Comparison of ENCODE assay signal across 11 mouse cellular contexts in the genomic region with DNA sequence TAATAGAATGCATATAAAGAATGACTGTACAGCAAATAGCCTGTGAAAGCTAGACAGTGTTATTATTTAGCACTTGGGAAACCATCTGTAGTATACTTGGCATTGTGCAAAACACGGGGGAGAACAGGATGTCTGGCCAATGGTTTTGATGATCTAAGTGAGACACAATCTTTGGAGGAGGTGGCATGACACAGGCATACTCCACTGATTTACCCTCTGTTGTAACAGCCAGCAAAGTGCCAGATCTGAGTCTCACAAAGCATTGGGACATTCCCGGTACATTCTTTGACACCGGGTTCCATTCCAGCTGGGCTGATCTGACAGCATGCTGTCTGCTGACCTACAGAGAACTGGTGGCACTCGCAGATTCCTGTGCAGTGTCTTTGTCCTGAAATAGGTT.
DNase-seq lines count a peak whose midpoint lies in the region; ATAC-seq lines count a peak whose summit lies in the region.
"Had no signal": no experiment of that assay in that cellular context is flagged by ENCODE, and none has a peak within 500 bp of the region (broad histone marks: within the 10 kb centered on the region; RNA-seq: fewer than 3 reads in every experiment).

No protein-coding gene starts in this region.

- DNase-seq in layer of hippocampus, adult 11-12 months (ENCODE audit: low spot score) = peak; percentile 43
- no peak for DNase-seq in layer of hippocampus, postnatal 25 days (ENCODE audit: extremely low spot score in 1 of 2, low spot score in 1 of 2)
- peak; percentile 77 for DNase-seq in cerebellum, adult 11-12 months
- peak; percentile 77 for DNase-seq in cerebellum, adult 9-11 months
- DNase-seq in layer of hippocampus, adult 9-11 months = peak; percentile 62
- DNase-seq in urinary bladder, postnatal 14 days (ENCODE audit: low spot score) = no peak
- DNase-seq: kidney, adult 8-10 months; thymus, postnatal 14 days had no signal

- no peaks in the 10 kb centered on the region for H3K27me3 ChIP-seq in liver, embryonic 12.5 days (replicated peaks)
- no peaks in the 10 kb centered on the region for H3K27me3 ChIP-seq in midbrain, embryonic 13.5 days
- H3K27me3 ChIP-seq: hindbrain, embryonic 13.5 days had no signal

- WGBS in liver, embryonic 12.5 days (ENCODE audit: insufficient replicate concordance) = 68% methylated on average over 4 of the region's 4 CpGs
- 81% methylated on average over 4 of the region's 4 CpGs for WGBS in midbrain, embryonic 13.5 days

- H3K27ac ChIP-seq in liver, embryonic 12.5 days = no peak overlapping the region
- H3K27ac ChIP-seq in midbrain, embryonic 13.5 days = no peak overlapping the region
- H3K27ac ChIP-seq: hindbrain, embryonic 13.5 days had no signal

- H3K36me3 ChIP-seq in liver, embryonic 12.5 days = no peaks in the 10 kb centered on the region
- H3K36me3 ChIP-seq in midbrain, embryonic 13.5 days = no peaks in the 10 kb centered on the region
- H3K36me3 ChIP-seq: hindbrain, embryonic 13.5 days had no signal

- no peaks in the 10 kb centered on the region for H3K4me1 ChIP-seq in liver, embryonic 12.5 days
- H3K4me1 ChIP-seq in midbrain, embryonic 13.5 days (replicated peaks) = no peaks in the 10 kb centered on the region
- H3K4me1 ChIP-seq: hindbrain, embryonic 13.5 days had no signal

- no peak overlapping the region for H3K4me3 ChIP-seq in liver, embryonic 12.5 days
- H3K4me3 ChIP-seq in midbrain, embryonic 13.5 days (replicated peaks) = no peak overlapping the region
- H3K4me3 ChIP-seq: hindbrain, embryonic 13.5 days had no signal

- no peak overlapping the region for H3K4me2 ChIP-seq in liver, embryonic 12.5 days
- H3K4me2 ChIP-seq in midbrain, embryonic 13.5 days (replicated peaks) = no peak overlapping the region
- H3K4me2 ChIP-seq: hindbrain, embryonic 13.5 days had no signal

- ATAC-seq in liver, embryonic 12.5 days = no peak
- ATAC-seq in midbrain, embryonic 13.5 days = no peak

- no peak overlapping the region for H3K9ac ChIP-seq in liver, embryonic 12.5 days
- no peak overlapping the region for H3K9ac ChIP-seq in midbrain, embryonic 13.5 days (replicated peaks)
- H3K9ac ChIP-seq: hindbrain, embryonic 13.5 days had no signal

- H3K9me3 ChIP-seq in liver, embryonic 12.5 days (replicated peaks) = no peaks in the 10 kb centered on the region
- 0 out of 2 replicates have a peak, but pooled peaks cover 3% of the 10 kb centered on the region for H3K9me3 ChIP-seq in midbrain, embryonic 13.5 days

Comparison
In these comparisons a context has a peak if more than half of its experiments do, and no peak if none do; other contexts are left out.
1. DNase-seq: peak in layer of hippocampus, adult 11-12 months (single experiment), cerebellum, adult 11-12 months (single experiment), cerebellum, adult 9-11 months (single experiment) and layer of hippocampus, adult 9-11 months (single experiment); none in layer of hippocampus, postnatal 25 days (0 of 2) and urinary bladder, postnatal 14 days (single experiment).